ENCODE assay signal across 8 mouse cellular contexts in genomic region chr8:119297752-119298151, GRCm38 (mm10). TPM values are rescaled to one million over a fixed set of nuclear protein-coding genes. Genes with fewer than 3 reads are reported as not detected.
DNase-seq lines count a peak whose midpoint lies in the region; ATAC-seq and TF ChIP-seq lines count a peak whose summit lies in the region.
"Not testable (repeated sequence)": the region's sequence is repeated elsewhere in the genome, so short reads cannot be mapped to it uniquely, and the experiment has no call there.

No protein-coding gene starts in this region.

- peak; percentile 83 for TF ChIP-seq CTCF in Patski (IDR thresholded peaks at IDR 0.05)
- TF ChIP-seq CTCF in hindbrain, postnatal 0 days (IDR thresholded peaks at IDR 0.05; ENCODE audit: low read depth) = peak; percentile 82

- not testable (repeated sequence) for H3K27me3 ChIP-seq in Patski; forebrain, embryonic 11.5 days (ENCODE audit: control insufficient read depth, insufficient read depth, low read length); hindbrain, postnatal 0 days (ENCODE audit: insufficient read depth, low read length)

- WGBS in forebrain, embryonic 11.5 days = 33% methylated on average over 3 of the region's 3 CpGs
- 31% methylated on average over 3 of the region's 3 CpGs for WGBS in hindbrain, postnatal 0 days

- not testable (repeated sequence) for H3K27ac ChIP-seq in forebrain, embryonic 11.5 days (ENCODE audit: low read depth, low read length); hindbrain, postnatal 0 days

- not testable (repeated sequence) for DNase-seq in Patski (ENCODE audit: low read depth, low spot score)
- peak; percentile 18 for DNase-seq in cerebellum, adult 11 months
- DNase-seq in forebrain, embryonic 11.5 days (ENCODE audit: low spot score) = peak; percentile 68
- peak; percentile 64 for DNase-seq in hindbrain, postnatal 0 days (ENCODE audit: low spot score)
- peak; percentile 31 to 32 for DNase-seq in layer of hippocampus, postnatal 36 days
- peak; percentile 32 to 42 for DNase-seq in lung, postnatal 4 days
- DNase-seq in right cerebral cortex, adult 18-20 months = peak; percentile 35
- DNase-seq in urinary bladder, postnatal 25 days (ENCODE audit: low spot score) = peak; percentile 19

- not testable (repeated sequence) for ATAC-seq in Patski; forebrain, embryonic 11.5 days (replicated peaks; ENCODE audit: low FRiP score); hindbrain, postnatal 0 days

- H3K9me3 ChIP-seq in forebrain, embryonic 11.5 days (ENCODE audit: control insufficient read depth, low read length); hindbrain, postnatal 0 days (ENCODE audit: low read length): not testable (repeated sequence)

- not testable (repeated sequence) for H3K4me2 ChIP-seq in forebrain, embryonic 11.5 days (ENCODE audit: low read depth, low read length, severe bottlenecking); hindbrain, postnatal 0 days (ENCODE audit: low read depth, low read length)

- POLR2A ChIA-PET in Patski (lab: Charles Lee) = not testable (repeated sequence)

- in situ Hi-C loops in Patski (cut with MboI; ENCODE audit: low pct_unique_long_range_greater_than_20kb) = not testable (repeated sequence)

- H3K4me3 ChIP-seq in forebrain, embryonic 11.5 days (ENCODE audit: low read depth, low read length); hindbrain, postnatal 0 days (ENCODE audit: low read length): not testable (repeated sequence)

- not testable (repeated sequence) for H3K9ac ChIP-seq in forebrain, embryonic 11.5 days (ENCODE audit: low read length); hindbrain, postnatal 0 days (replicated peaks; ENCODE audit: low read length)

- not testable (repeated sequence) for H3K4me1 ChIP-seq in forebrain, embryonic 11.5 days (replicated peaks; ENCODE audit: control insufficient read depth, insufficient read depth, low read length); hindbrain, postnatal 0 days (ENCODE audit: insufficient read depth, low read length)

- H3K36me3 ChIP-seq in forebrain, embryonic 11.5 days (ENCODE audit: control insufficient read depth, insufficient read depth, low read length); hindbrain, postnatal 0 days (ENCODE audit: insufficient read depth, low read length): not testable (repeated sequence)

- CTCF ChIA-PET in Patski (lab: Charles Lee) = interaction anchor here (0.9 to 1.8 kb wide), 3 partner anchors 10 to 17 kb away, joined by 3 to 4 read pairs (median 3); no protein-coding TSS in a partner anchor

RNA-seq across cellular contexts. Expression of gene Hsbp1, which starts 46.5 kb away (rescaled TPM):
- polyA plus RNA-seq in Patski (2021) = 322 TPM
- 301 and 310 TPM in 2 replicates for polyA plus RNA-seq in forebrain, embryonic 11.5 days (2014; fragmentation: Nextera tagmentation; extraction: Ambion mirVana)
- total RNA-seq in hindbrain, postnatal 0 days (2014; rRNA removed) = 297 and 301 TPM in 2 replicates
- polyA plus RNA-seq in hindbrain, postnatal 0 days (2015; fragmentation: Nextera tagmentation; extraction: Ambion mirVana) = 995 and 1,006 TPM in 2 replicates
- total RNA-seq in layer of hippocampus, postnatal 36 days (2021) = 100 to 1,000 TPM; 346 to 354 TPM
